Mouse (Mus musculus) heart, adult 2 months (tissue): ENCODE results near the gene Ndufb6.
A peak's percentile ranks its signal among the peaks of the same experiment; 100 is the strongest.

Source experiments
- CTCF ChIP-seq: fragments of 200-600 bp; IDR thresholded peaks from 2 replicates; pipeline ENCODE4 v1.8.1; 2022; ENCODE audit warnings: antibody characterized with exemption, mild to moderate bottlenecking, moderate library complexity
- EP300 ChIP-seq: fragments of 200-500 bp; IDR thresholded peaks from 2 replicates; pipeline ENCODE4 v1.6.1; 2011; ENCODE audit warnings: low read depth, low read length, control low read depth; ENCODE audit not compliant: insufficient read depth
- POLR2A ChIP-seq: fragments of 200-500 bp; IDR thresholded peaks from 2 replicates; pipeline ENCODE4 v1.6.1; 2011; ENCODE audit warnings: mild to moderate bottlenecking, low read depth, low read length, control low read depth; ENCODE audit not compliant: insufficient read depth

DNA sequence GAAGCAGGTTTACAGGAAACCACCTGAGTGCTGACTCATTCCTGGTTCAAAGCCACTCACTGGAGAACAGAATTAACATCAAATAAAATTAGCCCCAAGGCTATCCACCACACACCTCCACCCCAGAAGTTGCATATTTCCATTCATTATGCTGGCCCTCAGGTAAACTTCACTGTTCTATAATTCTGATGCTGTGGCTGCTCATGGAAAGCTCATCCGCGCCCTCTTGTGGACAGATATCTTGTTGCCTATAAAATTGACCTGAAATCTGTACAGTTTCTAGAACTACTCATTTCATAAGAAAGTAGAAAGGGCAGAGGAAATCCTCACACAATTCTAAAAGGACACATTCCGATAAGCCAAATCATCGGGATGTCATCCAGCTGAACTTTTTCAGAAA, 6.4 kb upstream of the Ndufb6 start:
- no peak for TF ChIP-seq POLR2A
- TF ChIP-seq CTCF = peak; percentile 90
- TF ChIP-seq EP300 = no peak
